Mouse (Mus musculus): ENCODE results near the gene Cbx1. TPM values are rescaled to one million over a fixed set of nuclear protein-coding genes. Genes with fewer than 3 reads are reported as not detected.
"Not testable (repeated sequence)": the region's sequence is repeated elsewhere in the genome, so short reads cannot be mapped to it uniquely, and the experiment has no call there.

Gene Cbx1
- total RNA-seq, 2 experiments from 2014 or later, result 41.5 to 60.8 TPM

GRCm38 (mm10) chr11:96830539-96831216, 41.8 kb downstream of the Cbx1 start:
- ATAC-seq (replicated peaks; ENCODE audit: low FRiP score, poor library complexity, severe bottlenecking), result no peak

GRCm38 (mm10) chr11:96831516-96831915, 42.6 kb downstream of the Cbx1 start:
- no peak for ATAC-seq (replicated peaks; ENCODE audit: low FRiP score, poor library complexity, severe bottlenecking)

GRCm38 (mm10) chr11:96832541-96832940, 43.6 kb downstream of the Cbx1 start:
- ATAC-seq (replicated peaks; ENCODE audit: low FRiP score, poor library complexity, severe bottlenecking), result no peak

GRCm38 (mm10) chr11:96832973-96833372, 44.0 kb downstream of the Cbx1 start:
- no peak for ATAC-seq (replicated peaks; ENCODE audit: low FRiP score, poor library complexity, severe bottlenecking)

- ATAC-seq (replicated peaks; ENCODE audit: low FRiP score, poor library complexity, severe bottlenecking), result no peak
Measured at GRCm38 (mm10) chr11:96834127-96834526, 45.2 kb downstream of the Cbx1 start.

GRCm38 (mm10) chr11:96837298-96837697, 48.4 kb downstream of the Cbx1 start:
- no peak for ATAC-seq (replicated peaks; ENCODE audit: low FRiP score, poor library complexity, severe bottlenecking)

GRCm38 (mm10) chr11:96838341-96838740, 49.4 kb downstream of the Cbx1 start:
- no peak for ATAC-seq (replicated peaks; ENCODE audit: low FRiP score, poor library complexity, severe bottlenecking)

GRCm38 (mm10) chr11:96839428-96839827, 50.5 kb downstream of the Cbx1 start:
- ATAC-seq (replicated peaks; ENCODE audit: low FRiP score, poor library complexity, severe bottlenecking), result no peak

- ATAC-seq (replicated peaks; ENCODE audit: low FRiP score, poor library complexity, severe bottlenecking), result no peak
Measured at GRCm38 (mm10) chr11:96839877-96840276, 51.0 kb downstream of the Cbx1 start.

- ATAC-seq (replicated peaks; ENCODE audit: low FRiP score, poor library complexity, severe bottlenecking), result no peak
Measured at GRCm38 (mm10) chr11:96840290-96840689, 51.4 kb downstream of the Cbx1 start.

- no peak for ATAC-seq (replicated peaks; ENCODE audit: low FRiP score, poor library complexity, severe bottlenecking)
Measured at GRCm38 (mm10) chr11:96843627-96844026, 54.7 kb downstream of the Cbx1 start.

GRCm38 (mm10) chr11:96847240-96847639, 58.3 kb downstream of the Cbx1 start:
- no peak for ATAC-seq (replicated peaks; ENCODE audit: low FRiP score, poor library complexity, severe bottlenecking)

- ATAC-seq (replicated peaks; ENCODE audit: low FRiP score, poor library complexity, severe bottlenecking), result no peak
Measured at GRCm38 (mm10) chr11:96848694-96849093, 59.8 kb downstream of the Cbx1 start.

GRCm38 (mm10) chr11:96849145-96849544, 60.2 kb downstream of the Cbx1 start:
- not testable (repeated sequence) for ATAC-seq (replicated peaks; ENCODE audit: low FRiP score, poor library complexity, severe bottlenecking)

GRCm38 (mm10) chr11:96849681-96850467, 60.9 kb downstream of the Cbx1 start, which contains the start of gene Copz2:
Gene Copz2 (plus strand): TSS chr11:96849870.
- ATAC-seq (replicated peaks; ENCODE audit: low FRiP score, poor library complexity, severe bottlenecking), result no peak

GRCm38 (mm10) chr11:96857446-96857845, 68.5 kb downstream of the Cbx1 start:
- ATAC-seq (replicated peaks; ENCODE audit: low FRiP score, poor library complexity, severe bottlenecking), result no peak

Other genes with a start within 250 kb of the Cbx1 start
- gene Snx11, start 11.6 kb upstream of the Cbx1 start, total RNA-seq (2015; ENCODE audit: low replicate concordance), result 14.4 and 31.9 TPM in 2 replicates
- gene Snx11, start 11.6 kb upstream of the Cbx1 start, total RNA-seq (2017; ENCODE audit: low replicate concordance), result 36.2 and 49.7 TPM in 2 replicates
- 34.4 and 34.6 TPM in 2 replicates for gene Nfe2l1, start 40.8 kb downstream of the Cbx1 start, total RNA-seq (2015; ENCODE audit: low replicate concordance)
- 34.8 and 37.4 TPM in 2 replicates for gene Nfe2l1, start 40.8 kb downstream of the Cbx1 start, total RNA-seq (2017; ENCODE audit: low replicate concordance)
- gene Copz2, start 60.7 kb downstream of the Cbx1 start, total RNA-seq (2015; ENCODE audit: low replicate concordance), result not detected in 2 replicates
- gene Copz2, start 60.7 kb downstream of the Cbx1 start, total RNA-seq (2017; ENCODE audit: low replicate concordance), result not detected in 2 replicates
- gene Cdk5rap3, start 127.4 kb downstream of the Cbx1 start, total RNA-seq (2015; ENCODE audit: low replicate concordance), result 7.9 and 9.6 TPM in 2 replicates
- 21.6 and 25.2 TPM in 2 replicates for gene Cdk5rap3, start 127.4 kb downstream of the Cbx1 start, total RNA-seq (2017; ENCODE audit: low replicate concordance)
- gene Prr15l, start 139.0 kb downstream of the Cbx1 start, total RNA-seq (2015; ENCODE audit: low replicate concordance), result not detected in 2 replicates
- gene Prr15l, start 139.0 kb downstream of the Cbx1 start, total RNA-seq (2017; ENCODE audit: low replicate concordance), result 0.26 TPM in 1 of 2 replicates, not detected in the other
- 57.0 and 70.6 TPM in 2 replicates for gene Pnpo, start 154.9 kb downstream of the Cbx1 start, total RNA-seq (2015; ENCODE audit: low replicate concordance)
- gene Pnpo, start 154.9 kb downstream of the Cbx1 start, total RNA-seq (2017; ENCODE audit: low replicate concordance), result 74.7 and 92.1 TPM in 2 replicates
- 52.4 and 62.0 TPM in 2 replicates for gene Sp2, start 193.8 kb downstream of the Cbx1 start, total RNA-seq (2015; ENCODE audit: low replicate concordance)
- gene Sp2, start 193.8 kb downstream of the Cbx1 start, total RNA-seq (2017; ENCODE audit: low replicate concordance), result 13.1 and 27.8 TPM in 2 replicates
- not detected in 2 replicates for gene Sp6, start 224.3 kb downstream of the Cbx1 start, total RNA-seq (2015; ENCODE audit: low replicate concordance)
- gene Sp6, start 224.3 kb downstream of the Cbx1 start, total RNA-seq (2017; ENCODE audit: low replicate concordance), result not detected in 2 replicates
- not detected in 2 replicates for gene Scrn2, start 240.8 kb downstream of the Cbx1 start, total RNA-seq (2015; ENCODE audit: low replicate concordance)
- gene Scrn2, start 240.8 kb downstream of the Cbx1 start, total RNA-seq (2017; ENCODE audit: low replicate concordance), result not detected in 2 replicates